In genomic region chr12:79902761-79903160, GRCm38 (mm10) we compare ENCODE assay signal across 14 mouse cellular contexts.
DNase-seq lines count a peak whose midpoint lies in the region; ATAC-seq and TF ChIP-seq lines count a peak whose summit lies in the region.
"Had no signal": no experiment of that assay in that cellular context is flagged by ENCODE, and none has a peak within 500 bp of the region (broad histone marks: within the 10 kb centered on the region; RNA-seq: fewer than 3 reads in every experiment).

No protein-coding gene starts in this region.

- no peak overlapping the region for H3K4me3 ChIP-seq in kidney, embryonic 15.5 days (replicated peaks)
- H3K4me3 ChIP-seq in embryonic facial prominence, embryonic 10.5 days, result no peak overlapping the region
- H3K4me3 ChIP-seq in embryonic facial prominence, embryonic 15.5 days (replicated peaks), result no peak overlapping the region
- no peak overlapping the region for H3K4me3 ChIP-seq in limb, embryonic 14.5 days (replicated peaks; ENCODE audit: low read length)

- peak overlapping the region; percentile 92 for H3K27ac ChIP-seq in kidney, embryonic 15.5 days
- peak overlapping the region; percentile 54 for H3K27ac ChIP-seq in embryonic facial prominence, embryonic 10.5 days (replicated peaks)
- H3K27ac ChIP-seq in embryonic facial prominence, embryonic 15.5 days (replicated peaks), result peak overlapping the region; percentile 61
- H3K27ac ChIP-seq in limb, embryonic 14.5 days (replicated peaks; ENCODE audit: low read depth, low read length), result peak overlapping the region; percentile 64; the same call in 1 of the 2 replicates

- DNase-seq in kidney, adult 8-10 months, result no peak
- no peak for DNase-seq in embryonic facial prominence, embryonic 10.5 days (ENCODE audit: low spot score)
- no peak for DNase-seq in limb, embryonic 14.5 days (ENCODE audit: low spot score)
- DNase-seq in thymus, postnatal 25 days, result no peak
- no peak for DNase-seq in right cerebral cortex, postnatal 4 days
- no peak for DNase-seq in frontal cortex, postnatal 10 days (ENCODE audit: low spot score in 2 of 2)
- DNase-seq: adrenal gland, postnatal 10 days; cerebellum, postnatal 10 days; kidney, postnatal 36 days; lung, adult 2 months had no signal

- H3K36me3 ChIP-seq in kidney, embryonic 15.5 days, result no peaks in the 10 kb centered on the region
- H3K36me3 ChIP-seq in embryonic facial prominence, embryonic 10.5 days (replicated peaks), result 0 out of 2 replicates have a peak, but pooled peaks cover 4% of the 10 kb centered on the region
- no peaks in the 10 kb centered on the region for H3K36me3 ChIP-seq in embryonic facial prominence, embryonic 15.5 days
- no peaks in the 10 kb centered on the region for H3K36me3 ChIP-seq in limb, embryonic 14.5 days (ENCODE audit: control insufficient read depth, insufficient read depth, low read length)
- H3K36me3 ChIP-seq: G1E had no signal

- H3K9me3 ChIP-seq in kidney, embryonic 15.5 days (replicated peaks), result 0 out of 2 replicates have a peak, but pooled peaks cover 5% of the 10 kb centered on the region
- H3K9me3 ChIP-seq in embryonic facial prominence, embryonic 10.5 days, result 0 out of 2 replicates have a peak, but pooled peaks cover 6% of the 10 kb centered on the region
- no peaks in the 10 kb centered on the region for H3K9me3 ChIP-seq in embryonic facial prominence, embryonic 15.5 days (replicated peaks)
- no peaks in the 10 kb centered on the region for H3K9me3 ChIP-seq in limb, embryonic 14.5 days (ENCODE audit: control insufficient read depth, low read length)

- 73% methylated on average over 7 of the region's 7 CpGs for WGBS in kidney, embryonic 15.5 days
- 79% methylated on average over 7 of the region's 7 CpGs for WGBS in embryonic facial prominence, embryonic 10.5 days
- WGBS in embryonic facial prominence, embryonic 15.5 days, result 52% methylated on average over 7 of the region's 7 CpGs
- 65% methylated on average over 7 of the region's 7 CpGs for WGBS in limb, embryonic 14.5 days

- no peak for TF ChIP-seq POLR2A in limb, embryonic 14.5 days (IDR thresholded peaks at IDR 0.05; ENCODE audit: borderline replicate concordance, extremely low read depth, insufficient read depth, insufficient read length)

- no peak overlapping the region for H3K9ac ChIP-seq in kidney, embryonic 15.5 days
- H3K9ac ChIP-seq in embryonic facial prominence, embryonic 15.5 days, result no peak overlapping the region
- H3K9ac ChIP-seq in limb, embryonic 14.5 days (ENCODE audit: low read depth, low read length, severe bottlenecking), result no peak overlapping the region

- no peaks in the 10 kb centered on the region for H3K27me3 ChIP-seq in kidney, embryonic 15.5 days
- H3K27me3 ChIP-seq in embryonic facial prominence, embryonic 10.5 days (replicated peaks; ENCODE audit: low read depth, poor library complexity, severe bottlenecking), result peaks cover 5% of the 10 kb centered on the region; the same call in 1 of the 2 replicates
- no peaks in the 10 kb centered on the region for H3K27me3 ChIP-seq in embryonic facial prominence, embryonic 15.5 days
- no peaks in the 10 kb centered on the region for H3K27me3 ChIP-seq in limb, embryonic 14.5 days (ENCODE audit: control insufficient read depth, insufficient read depth, low read length)

- no peak overlapping the region for H3K4me2 ChIP-seq in kidney, embryonic 15.5 days
- H3K4me2 ChIP-seq in embryonic facial prominence, embryonic 15.5 days (replicated peaks), result no peak overlapping the region
- H3K4me2 ChIP-seq in limb, embryonic 14.5 days (replicated peaks; ENCODE audit: low read depth, low read length, severe bottlenecking), result no peak overlapping the region

- peaks cover 77% of the 10 kb centered on the region for H3K4me1 ChIP-seq in kidney, embryonic 15.5 days
- peaks cover 65% of the 10 kb centered on the region for H3K4me1 ChIP-seq in embryonic facial prominence, embryonic 10.5 days
- peaks cover 64% of the 10 kb centered on the region for H3K4me1 ChIP-seq in embryonic facial prominence, embryonic 15.5 days
- peaks cover 43% of the 10 kb centered on the region for H3K4me1 ChIP-seq in limb, embryonic 14.5 days (ENCODE audit: control insufficient read depth, insufficient read depth, low read length)

- ATAC-seq in kidney, embryonic 15.5 days (replicated peaks; ENCODE audit: low FRiP score), result no peak
- ATAC-seq in embryonic facial prominence, embryonic 15.5 days (ENCODE audit: insufficient number of reproducible peaks, low FRiP score, low TSS enrichment, low read depth), result no peak
- no peak for ATAC-seq in limb, embryonic 14.5 days (ENCODE audit: low FRiP score, low read depth)
- ATAC-seq: forebrain, embryonic 16.5 days had no signal
